Mouse (Mus musculus): ENCODE data around the gene Rabepk. TPM values are rescaled to one million over a fixed set of nuclear protein-coding genes. Genes with fewer than 3 reads are reported as not detected.

Rabepk gene
- polyA plus RNA-seq, 1 experiment from 2014 or later = 30.6 TPM

DNA sequence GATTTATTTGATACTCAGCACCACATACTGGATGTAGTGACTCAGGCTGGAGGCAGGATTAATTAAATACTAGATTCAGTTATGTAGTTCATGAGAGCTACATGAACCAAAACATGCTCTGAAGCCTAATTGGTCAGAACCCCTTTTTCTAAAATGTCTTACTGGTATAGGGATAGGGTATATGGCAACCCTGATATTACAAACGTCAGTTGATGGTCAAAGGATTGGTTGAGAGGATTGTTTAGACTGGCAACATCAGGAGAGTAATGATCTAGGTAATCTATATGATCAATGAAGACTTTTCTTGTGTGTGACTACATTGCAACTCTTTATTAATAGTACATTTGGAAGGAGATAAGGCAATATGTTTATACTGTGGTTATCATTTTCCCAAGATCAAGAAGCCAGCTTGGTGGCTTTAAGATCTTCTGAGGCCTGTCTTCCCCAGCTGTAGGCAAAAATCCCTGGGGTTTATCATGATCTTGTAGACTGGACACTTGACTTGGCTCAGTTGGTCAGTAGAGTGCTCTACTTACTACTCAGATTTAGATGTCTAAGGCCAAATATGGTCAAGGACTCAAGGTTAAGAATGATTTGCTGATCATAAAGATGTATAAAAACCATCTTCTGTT lies 22.4 kb downstream of the Rabepk start:
- peaks cover 65% of the 10 kb centered on the region for H3K4me1 ChIP-seq (replicated peaks)
- H3K27ac ChIP-seq = 0 out of 2 replicates have a peak overlapping the region, but pooled peaks have one; percentile 6
- H3K4me2 ChIP-seq = peak overlapping the region; percentile 80; the same call in 1 of the 2 replicates
- no peak overlapping the region for H3K4me3 ChIP-seq (replicated peaks)
- H3K9me3 ChIP-seq (replicated peaks) = no peaks in the 10 kb centered on the region
- no peaks in the 10 kb centered on the region for H3K27me3 ChIP-seq
- DNase-seq = no peak
- peaks cover 95% of the 10 kb centered on the region for H3K36me3 ChIP-seq
- 48% methylated on average over 1 of the region's 1 CpGs for WGBS (ENCODE audit: insufficient replicate concordance)
- no peak overlapping the region for H3K9ac ChIP-seq
- no peak for ATAC-seq (ENCODE audit: low read depth)

DNA sequence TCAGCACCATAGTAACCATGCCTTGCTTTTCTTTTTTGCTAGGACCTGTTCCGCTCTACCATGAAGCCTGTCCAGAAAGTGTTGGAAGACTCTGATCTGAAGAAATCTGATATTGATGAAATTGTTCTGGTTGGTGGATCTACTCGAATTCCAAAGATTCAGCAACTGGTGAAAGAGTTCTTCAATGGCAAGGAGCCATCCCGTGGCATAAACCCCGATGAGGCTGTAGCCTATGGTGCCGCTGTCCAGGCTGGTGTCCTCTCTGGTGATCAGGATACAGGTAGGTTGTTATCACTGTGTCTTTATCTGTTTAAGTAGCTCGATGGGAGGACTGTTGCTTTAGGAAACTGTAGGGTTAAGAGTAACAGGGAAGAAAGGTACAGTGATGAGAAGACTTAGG lies 25.2 kb downstream of the Rabepk start:
- peak overlapping the region; percentile 80 for H3K4me2 ChIP-seq
- DNase-seq (no peak), ATAC-seq (ENCODE audit: low read depth) (no peak)
- peak overlapping the region; percentile 97 for H3K9ac ChIP-seq
- no peaks in the 10 kb centered on the region for H3K9me3 ChIP-seq (replicated peaks)
- no peaks in the 10 kb centered on the region for H3K27me3 ChIP-seq
- 81% methylated on average over 6 of the region's 6 CpGs for WGBS (ENCODE audit: insufficient replicate concordance)
- H3K4me1 ChIP-seq (replicated peaks) = peaks cover 62% of the 10 kb centered on the region
- peak overlapping the region; percentile 30; the same call in 1 of the 2 replicates for H3K27ac ChIP-seq
- peak overlapping the region; percentile 97 for H3K4me3 ChIP-seq (replicated peaks)
- peaks cover 71% of the 10 kb centered on the region for H3K36me3 ChIP-seq

DNA sequence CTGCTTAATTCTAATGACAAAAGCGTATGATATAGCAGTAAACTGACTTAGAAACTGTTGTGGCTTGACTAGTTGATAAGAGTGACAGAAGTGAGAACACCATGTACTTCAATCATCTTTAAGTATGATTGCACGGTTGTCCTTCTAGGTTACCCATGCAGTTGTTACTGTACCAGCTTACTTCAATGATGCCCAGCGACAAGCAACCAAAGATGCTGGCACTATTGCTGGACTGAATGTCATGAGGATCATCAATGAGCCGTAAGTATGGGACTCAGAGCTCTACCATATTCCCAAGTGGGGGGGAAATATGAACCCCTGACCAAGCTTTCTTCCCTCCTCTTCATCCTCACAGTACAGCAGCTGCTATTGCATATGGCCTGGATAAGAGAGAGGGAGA lies 26.0 kb downstream of the Rabepk start:
- Histone ChIP-seq H3K36me3 (peaks cover 63% of the 10 kb centered on the region), H3K27me3 (no peaks in the 10 kb centered on the region), H3K4me3 (replicated peaks) (peak overlapping the region; percentile 97), H3K27ac (peak overlapping the region; percentile 30; the same call in 1 of the 2 replicates), H3K9ac (peak overlapping the region; percentile 97), H3K9me3 (replicated peaks) (no peaks in the 10 kb centered on the region), H3K4me2 (peak overlapping the region; percentile 80), H3K4me1 (replicated peaks) (peaks cover 62% of the 10 kb centered on the region)
- DNase-seq = no peak
- WGBS (ENCODE audit: insufficient replicate concordance) = 83% methylated on average over 4 of the region's 4 CpGs
- no peak for ATAC-seq (ENCODE audit: low read depth)

- Histone ChIP-seq H3K4me1 (replicated peaks) (peaks cover 57% of the 10 kb centered on the region), H3K27ac (peak overlapping the region; percentile 95), H3K4me3 (replicated peaks) (peak overlapping the region; percentile 97), H3K4me2 (peak overlapping the region; percentile 80), H3K36me3 (peaks cover 52% of the 10 kb centered on the region), H3K9ac (peak overlapping the region; percentile 97), H3K27me3 (no peaks in the 10 kb centered on the region), H3K9me3 (replicated peaks) (no peaks in the 10 kb centered on the region)
- WGBS (ENCODE audit: insufficient replicate concordance) = 2% methylated on average over 50 of the region's 50 CpGs
- no peak for DNase-seq
- ATAC-seq (ENCODE audit: low read depth) = peak; percentile 7
These were observed 27.2 kb downstream of the Rabepk start for GRCm38 (mm10) chr2:34772252-34773235.

DNA sequence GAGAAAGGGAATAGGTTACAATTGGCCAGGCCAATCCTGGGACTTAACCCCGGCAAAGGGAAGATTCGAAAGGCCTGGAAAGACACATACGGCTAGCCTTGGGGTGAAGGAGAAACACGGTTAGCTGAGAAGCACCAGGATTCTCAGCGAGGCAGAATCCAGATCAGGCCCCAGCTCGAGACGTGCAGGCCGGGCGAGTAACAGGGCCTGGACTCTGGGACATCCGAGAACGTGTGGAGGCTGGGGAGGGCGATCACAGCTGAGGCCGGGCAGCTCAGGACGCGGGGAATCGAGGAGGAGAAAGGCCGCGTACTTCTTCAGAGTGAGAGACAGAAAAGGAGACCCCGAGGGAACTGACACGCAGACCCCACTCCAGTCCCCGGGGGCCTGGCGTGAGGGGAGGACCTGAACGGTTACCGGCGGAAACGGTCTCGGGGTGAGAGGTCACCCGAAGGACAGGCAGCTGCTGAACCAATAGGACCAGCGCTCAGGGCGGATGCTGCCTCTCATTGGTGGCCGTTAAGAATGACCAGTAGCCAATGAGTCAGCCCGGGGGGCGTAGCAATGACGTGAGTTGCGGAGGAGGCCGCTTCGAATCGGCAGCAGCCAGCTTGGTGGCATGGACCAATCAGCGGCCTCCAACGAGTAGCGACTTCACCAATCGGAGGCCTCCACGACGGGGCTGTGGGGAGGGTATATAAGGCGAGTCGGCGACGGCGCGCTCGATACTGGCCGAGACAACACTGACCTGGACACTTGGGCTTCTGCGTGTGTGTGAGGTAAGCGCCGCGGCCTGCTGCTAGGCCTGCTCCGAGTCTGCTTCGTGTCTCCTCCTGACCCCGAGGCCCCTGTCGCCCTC lies 28.1 kb downstream of the Rabepk start, which contains the start of gene Hspa5:
Hspa5 (plus strand) TSS at position 603 of the 859 bp plus-strand sequence.
- Histone ChIP-seq H3K27ac (peak within 1 kb of the TSS; percentile 95), H3K9ac (peak within 1 kb of the TSS; percentile 97), H3K9me3 (replicated peaks) (no peaks in the 10 kb centered on the region; the same call in 1 of the 2 replicates), H3K27me3 (no peaks in the 10 kb centered on the region), H3K4me2 (peak within 1 kb of the TSS; percentile 80), H3K4me1 (replicated peaks) (peaks cover 49% of the 10 kb centered on the region), H3K4me3 (replicated peaks) (peak within 1 kb of the TSS; percentile 97), H3K36me3 (peaks cover 45% of the 10 kb centered on the region)
- DNase-seq = peak; percentile 100
- peak; percentile 97 for ATAC-seq (ENCODE audit: low read depth)
- under 1% methylated on average over 60 of the region's 60 CpGs for WGBS (ENCODE audit: insufficient replicate concordance)

GRCm38 (mm10) chr2:34770951-34771350 lies 28.8 kb downstream of the Rabepk start:
- peak overlapping the region; percentile 76 for H3K4me2 ChIP-seq
- H3K36me3 ChIP-seq = peaks cover 39% of the 10 kb centered on the region
- no peaks in the 10 kb centered on the region for H3K27me3 ChIP-seq
- WGBS (ENCODE audit: insufficient replicate concordance) = under 1% methylated on average over 6 of the region's 6 CpGs
- peak overlapping the region; percentile 88 for H3K4me3 ChIP-seq (replicated peaks)
- no peak for ATAC-seq (ENCODE audit: low read depth)
- no peak for DNase-seq
- H3K27ac ChIP-seq = peak overlapping the region; percentile 91
- H3K9ac ChIP-seq = peak overlapping the region; percentile 92
- H3K4me1 ChIP-seq (replicated peaks) = peaks cover 43% of the 10 kb centered on the region
- H3K9me3 ChIP-seq (replicated peaks) = no peaks in the 10 kb centered on the region; the same call in 1 of the 2 replicates

- 75% methylated on average over 2 of the region's 2 CpGs for WGBS (ENCODE audit: insufficient replicate concordance)
These were observed 29.7 kb downstream of the Rabepk start for GRCm38 (mm10) chr2:34770049-34770448.

GRCm38 (mm10) chr2:34764801-34765200 lies 34.9 kb downstream of the Rabepk start:
- Histone ChIP-seq H3K9me3 (replicated peaks) (no peaks in the 10 kb centered on the region; the same call in 1 of the 2 replicates), H3K27me3 (no peaks in the 10 kb centered on the region), H3K9ac (no peak overlapping the region), H3K36me3 (0 out of 2 replicates have a peak, but pooled peaks cover 3% of the 10 kb centered on the region), H3K27ac (no peak overlapping the region), H3K4me3 (replicated peaks) (no peak overlapping the region), H3K4me1 (replicated peaks) (peaks cover 29% of the 10 kb centered on the region), H3K4me2 (no peak overlapping the region)
- DNase-seq (no peak), ATAC-seq (ENCODE audit: low read depth) (no peak)
- 67% methylated on average over 12 of the region's 12 CpGs for WGBS (ENCODE audit: insufficient replicate concordance)

More at GRCm38 (mm10) chr2:34770049-34770448, 29.7 kb downstream of the Rabepk start:
- Histone ChIP-seq H3K27ac (peak overlapping the region; percentile 91), H3K27me3 (no peaks in the 10 kb centered on the region), H3K4me2 (peak overlapping the region; percentile 76), H3K9ac (peak overlapping the region; percentile 92), H3K4me3 (replicated peaks) (peak overlapping the region; percentile 88), H3K36me3 (peaks cover 30% of the 10 kb centered on the region), H3K9me3 (replicated peaks) (no peaks in the 10 kb centered on the region; the same call in 1 of the 2 replicates), H3K4me1 (replicated peaks) (peaks cover 34% of the 10 kb centered on the region)
- no peak for DNase-seq
- ATAC-seq (ENCODE audit: low read depth) = no peak

DNA sequence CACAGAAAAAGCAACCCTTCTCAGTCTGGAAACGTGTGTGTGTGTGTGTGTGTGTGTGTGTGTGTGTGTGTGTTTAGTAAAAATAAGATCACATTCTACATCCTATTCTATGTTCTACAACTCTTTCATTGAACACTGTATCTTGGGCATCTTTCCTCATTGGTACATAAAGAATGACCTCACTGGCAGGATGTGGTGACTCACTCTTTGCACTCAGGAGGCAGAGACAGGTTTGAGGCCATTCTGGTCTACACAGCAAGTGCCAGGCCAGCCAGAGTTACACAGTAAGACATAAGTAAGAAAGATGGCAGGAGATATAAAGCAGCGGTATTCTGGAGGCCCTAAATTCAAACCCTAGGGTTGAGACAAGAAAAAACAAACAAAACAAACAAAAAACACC lies 36.8 kb downstream of the Rabepk start:
- DNase-seq = no peak
- H3K9me3 ChIP-seq (replicated peaks) = no peaks in the 10 kb centered on the region; the same call in 1 of the 2 replicates
- ATAC-seq (ENCODE audit: low read depth) = no peak
- no peaks in the 10 kb centered on the region for H3K27me3 ChIP-seq
- no peak overlapping the region for H3K4me3 ChIP-seq (replicated peaks)
- H3K9ac ChIP-seq = peak overlapping the region; percentile 45; the same call in 1 of the 2 replicates
- H3K4me1 ChIP-seq (replicated peaks) = peaks cover 30% of the 10 kb centered on the region
- WGBS (ENCODE audit: insufficient replicate concordance) = 58% methylated on average over 2 of the region's 2 CpGs
- peak overlapping the region; percentile 86 for H3K27ac ChIP-seq
- H3K36me3 ChIP-seq = 0 out of 2 replicates have a peak, but pooled peaks cover 3% of the 10 kb centered on the region
- no peak overlapping the region for H3K4me2 ChIP-seq

DNA sequence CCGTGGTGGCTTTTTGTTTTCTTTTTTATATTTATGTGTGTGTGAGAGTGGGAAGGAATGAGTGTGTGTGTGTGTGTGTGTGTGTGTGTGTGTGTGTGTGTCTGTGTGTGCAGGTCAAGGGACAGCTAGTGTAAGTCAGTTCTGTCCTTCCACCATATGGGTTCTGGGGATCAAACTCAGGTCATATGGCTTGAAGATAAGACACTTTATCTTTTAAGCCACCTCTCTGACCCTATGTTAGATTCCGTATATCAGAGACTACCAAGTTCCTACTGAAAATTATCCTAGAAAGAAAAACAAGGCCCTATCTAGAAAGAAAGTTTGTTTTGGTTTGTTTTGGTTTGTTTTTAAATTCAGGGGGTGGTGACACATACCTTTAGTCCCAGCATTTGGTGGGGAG lies 37.5 kb downstream of the Rabepk start:
- Histone ChIP-seq H3K9me3 (replicated peaks) (no peaks in the 10 kb centered on the region; the same call in 1 of the 2 replicates), H3K4me1 (replicated peaks) (peaks cover 33% of the 10 kb centered on the region), H3K27ac (peak overlapping the region; percentile 86), H3K36me3 (0 out of 2 replicates have a peak, but pooled peaks cover 2% of the 10 kb centered on the region), H3K4me2 (peak overlapping the region; percentile 24; the same call in 1 of the 2 replicates), H3K9ac (peak overlapping the region; percentile 29; the same call in 1 of the 2 replicates), H3K4me3 (replicated peaks) (no peak overlapping the region), H3K27me3 (0 out of 2 replicates have a peak, but pooled peaks cover under 1% of the 10 kb centered on the region)
- no peak for DNase-seq
- peak; percentile 96 for ATAC-seq (ENCODE audit: low read depth)
- whole genome bisulfite sequencing (ENCODE audit: insufficient replicate concordance) = 34% methylated on average over 2 of the region's 2 CpGs
